Mouse (Mus musculus) midbrain, embryonic 11.5 days (tissue): ENCODE measurements around the gene Marveld3. TPM values are rescaled to one million over a fixed set of nuclear protein-coding genes. Genes with fewer than 3 reads are reported as not detected.

Source experiments
- ATAC-seq: fragments of 200-750 bp; cut with Nextera tagmentation; 2 replicates; pipeline ENCODE4 v1.8.0; 2017; ENCODE audit warnings: moderate TSS enrichment, moderate library complexity; ENCODE audit not compliant: low FRiP score
- DNase-seq: peaks from one replicate; pipeline ENCODE4 v3.0.0; 2015; ENCODE audit warnings: low spot score; ENCODE audit errors: missing footprints
- H3K27ac ChIP-seq: fragments of 300-500 bp; sonication (generic); 2 replicates; pipeline ENCODE4 v1.5.1; 2014; ENCODE audit warnings: low read depth, low read length
- H3K27me3 ChIP-seq: fragments of 300-500 bp; sonication (generic); 2 replicates; pipeline ENCODE4 v1.6.1; 2014; ENCODE audit warnings: mild to moderate bottlenecking, low read length, moderate library complexity, mixed read lengths; ENCODE audit not compliant: control insufficient read depth, insufficient read depth
- H3K36me3 ChIP-seq: fragments of 300-500 bp; sonication (generic); 2 replicates; pipeline ENCODE4 v1.6.1; 2014; ENCODE audit warnings: mild to moderate bottlenecking, low read length, moderate library complexity, mixed read lengths; ENCODE audit not compliant: control insufficient read depth, insufficient read depth
- H3K4me1 ChIP-seq: fragments of 300-500 bp; sonication (generic); 2 replicates; pipeline ENCODE4 v1.6.1; 2014; ENCODE audit warnings: low read length; ENCODE audit not compliant: control insufficient read depth, insufficient read depth
- H3K4me2 ChIP-seq: fragments of 300-500 bp; sonication (generic); 2 replicates; pipeline ENCODE4 v1.6.1; 2014; ENCODE audit warnings: mild to moderate bottlenecking, moderate library complexity
- H3K4me3 ChIP-seq: fragments of 300-500 bp; sonication (generic); 2 replicates; pipeline ENCODE4 v1.5.1; 2014; ENCODE audit warnings: low read depth, low read length
- H3K9ac ChIP-seq: fragments of 300-500 bp; sonication (generic); 2 replicates; pipeline ENCODE4 v1.6.1; 2014; ENCODE audit warnings: low read length
- H3K9me3 ChIP-seq: fragments of 300-500 bp; sonication (generic); 2 replicates; pipeline ENCODE4 v1.6.1; 2016; ENCODE audit warnings: low read length; ENCODE audit not compliant: control insufficient read depth
- WGBS: fragments of 180-500 bp; shearing (Covaris S2); extraction: QIAGEN DNeasy Blood & Tissue Kit; methylation state at CpG from one replicate; pipeline ENCODE4 v1.1.7; 2014; 5-methylcytosine and 5-hydroxymethylcytosine counted together
- polyA plus RNA-seq: library from polyadenylated mRNA; unstranded; fragments of >200 nt; fragmentation: Nextera tagmentation; extraction: Ambion mirVana; gene quantifications from 2 replicates; pipeline ENCODE4 v1.2.1, GENCODE M21; 2014

Marveld3 gene
- polyA plus RNA-seq, 1 experiment from 2014 or later, result 0.37 TPM

- Histone ChIP-seq H3K36me3 (no peaks in the 10 kb centered on the region), H3K9me3 (no peaks in the 10 kb centered on the region), H3K4me1 (peaks cover 15% of the 10 kb centered on the region), H3K27ac (no peak overlapping the region), H3K4me3 (no peak overlapping the region), H3K4me2 (peak overlapping the region; percentile 27), H3K9ac (peak overlapping the region; percentile 40; the same call in 1 of the 2 replicates), H3K27me3 (peaks cover 21% of the 10 kb centered on the region)
- peak; percentile 90 for DNase-seq
- WGBS, result 5% methylated on average over 16 of the region's 16 CpGs
- peak; percentile 42 for ATAC-seq
Observed at GRCm38 (mm10) chr8:109957167-109958028, 4.6 kb downstream of the Marveld3 start.

GRCm38 (mm10) chr8:109954486-109954948 lies 7.5 kb downstream of the Marveld3 start:
- Histone ChIP-seq H3K27me3 (no peaks in the 10 kb centered on the region; the same call in 1 of the 2 replicates), H3K36me3 (no peaks in the 10 kb centered on the region), H3K27ac (no peak overlapping the region), H3K4me1 (peaks cover 23% of the 10 kb centered on the region), H3K4me2 (no peak overlapping the region), H3K9me3 (no peaks in the 10 kb centered on the region), H3K4me3 (no peak overlapping the region), H3K9ac (no peak overlapping the region)
- peak; percentile 92 for DNase-seq
- ATAC-seq, result peak; percentile 71
- 32% methylated on average over 13 of the region's 13 CpGs for WGBS

GRCm38 (mm10) chr8:109952171-109952570 lies 9.8 kb downstream of the Marveld3 start:
- 76% methylated on average over 7 of the region's 7 CpGs for WGBS
- DNase-seq (peak; percentile 80), ATAC-seq (no peak)
- Histone ChIP-seq H3K36me3 (no peaks in the 10 kb centered on the region), H3K27ac (no peak overlapping the region), H3K4me2 (no peak overlapping the region), H3K4me1 (peaks cover 19% of the 10 kb centered on the region), H3K9ac (no peak overlapping the region), H3K4me3 (no peak overlapping the region), H3K27me3 (peaks cover 7% of the 10 kb centered on the region), H3K9me3 (no peaks in the 10 kb centered on the region)

- peaks cover 7% of the 10 kb centered on the region for H3K27me3 ChIP-seq
- ATAC-seq, result peak; percentile 9; the same call in 1 of the 2 replicates
- H3K36me3 ChIP-seq, result no peaks in the 10 kb centered on the region
- H3K4me2 ChIP-seq, result peak overlapping the region; percentile 50
- H3K4me3 ChIP-seq, result peak overlapping the region; percentile 25
- H3K9ac ChIP-seq, result peak overlapping the region; percentile 17
- DNase-seq, result no peak
- 4% methylated on average over 19 of the region's 19 CpGs for WGBS
- no peak overlapping the region for H3K27ac ChIP-seq
- no peaks in the 10 kb centered on the region for H3K9me3 ChIP-seq
- H3K4me1 ChIP-seq, result peaks cover 8% of the 10 kb centered on the region
Observed at GRCm38 (mm10) chr8:109948285-109948564, 13.8 kb downstream of the Marveld3 start.

DNA sequence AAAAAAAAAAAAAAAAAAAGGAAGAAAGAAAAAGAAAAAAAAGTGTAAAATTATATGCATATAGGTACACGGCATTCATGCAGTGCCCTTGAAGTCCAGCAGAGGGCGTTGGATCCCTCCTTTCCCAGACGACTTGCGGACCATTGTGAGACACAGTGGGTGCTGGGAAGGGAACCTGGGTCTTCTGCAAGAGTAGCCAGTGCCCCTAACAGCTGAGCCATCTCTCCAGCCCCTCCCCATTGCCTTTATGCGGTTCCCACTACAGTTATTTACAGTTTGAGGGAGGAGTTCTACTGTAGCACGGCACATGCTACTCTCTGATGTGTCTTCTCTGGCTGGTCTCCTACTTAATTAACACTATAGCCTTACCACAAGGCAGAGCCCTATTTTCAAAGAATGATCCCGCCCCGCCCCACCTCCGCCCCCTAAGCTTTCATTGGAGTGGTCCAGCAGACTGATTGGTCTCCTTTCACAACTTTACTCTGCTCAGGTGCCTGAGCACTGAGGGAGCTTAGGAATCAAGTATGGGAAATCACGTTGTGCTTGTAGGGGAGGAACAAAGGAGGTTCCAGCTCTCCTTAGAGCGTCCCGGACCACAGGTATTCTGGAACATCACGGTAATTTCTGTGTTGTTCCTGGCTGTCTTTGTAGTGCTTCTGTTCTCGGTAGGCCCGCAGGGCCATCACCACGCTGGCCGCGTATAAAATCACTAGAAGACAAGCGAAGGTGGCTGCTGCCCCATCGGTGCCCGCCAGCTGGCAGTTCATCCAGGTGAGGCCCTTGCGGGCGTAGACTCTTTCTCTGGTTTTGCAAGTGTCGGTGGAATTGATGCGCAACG lies 14.3 kb downstream of the Marveld3 start:
- H3K9me3 ChIP-seq, result no peaks in the 10 kb centered on the region
- peak; percentile 63 for ATAC-seq
- peaks cover 7% of the 10 kb centered on the region for H3K27me3 ChIP-seq
- H3K36me3 ChIP-seq, result no peaks in the 10 kb centered on the region
- WGBS, result 2% methylated on average over 26 of the region's 26 CpGs
- H3K4me1 ChIP-seq, result peaks cover 8% of the 10 kb centered on the region
- peak overlapping the region; percentile 25 for H3K4me3 ChIP-seq
- peak; percentile 87 for DNase-seq
- H3K27ac ChIP-seq, result no peak overlapping the region
- H3K4me2 ChIP-seq, result peak overlapping the region; percentile 50
- peak overlapping the region; percentile 17 for H3K9ac ChIP-seq

DNA sequence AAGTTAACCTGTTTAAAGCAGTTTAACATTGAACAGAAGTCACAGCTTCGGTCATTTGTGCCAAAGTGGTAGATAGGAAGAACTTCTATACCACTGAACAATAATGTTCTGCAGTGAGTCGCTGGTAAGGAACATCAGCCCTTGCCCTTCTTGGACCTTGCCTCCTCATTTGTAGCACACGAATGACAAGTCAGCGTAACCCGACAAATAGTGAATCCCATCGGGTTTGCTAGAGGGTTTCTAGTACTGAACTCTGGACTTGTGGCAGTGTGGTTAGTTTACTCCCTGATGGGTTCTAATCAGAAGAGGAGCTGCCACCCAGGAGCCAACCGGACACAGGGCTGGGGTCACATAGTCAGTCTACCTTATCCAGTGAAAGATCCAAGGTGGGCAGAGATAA lies 15.7 kb downstream of the Marveld3 start:
- Histone ChIP-seq H3K4me2 (no peak overlapping the region), H3K36me3 (no peaks in the 10 kb centered on the region), H3K4me1 (peaks cover 2% of the 10 kb centered on the region), H3K9ac (no peak overlapping the region), H3K27ac (no peak overlapping the region), H3K27me3 (peaks cover 7% of the 10 kb centered on the region), H3K9me3 (no peaks in the 10 kb centered on the region), H3K4me3 (no peak overlapping the region)
- ATAC-seq (no peak), DNase-seq (no peak)
- WGBS, result 85% methylated on average over 7 of the region's 7 CpGs

DNA sequence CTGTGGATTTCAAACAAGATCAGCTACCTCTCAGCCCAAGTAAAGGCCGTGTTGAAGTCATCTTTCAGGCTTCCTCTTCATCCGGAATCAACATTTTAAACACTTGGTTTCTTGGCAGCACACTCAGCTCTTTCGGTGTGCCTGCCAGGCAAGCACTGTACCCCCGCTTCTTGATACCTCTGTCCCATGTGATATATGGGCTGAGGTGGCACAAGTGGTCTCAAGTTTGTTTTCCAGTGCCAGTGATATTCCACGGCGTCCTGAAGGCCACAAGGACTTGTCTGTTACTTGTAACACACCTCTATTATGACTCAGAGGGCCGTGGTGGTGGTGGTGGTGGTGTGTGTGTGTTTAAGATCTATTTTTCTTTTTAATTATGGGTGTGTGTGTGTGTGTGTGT lies 16.3 kb downstream of the Marveld3 start:
- 79% methylated on average over 7 of the region's 7 CpGs for WGBS
- Histone ChIP-seq H3K27me3 (peaks cover 7% of the 10 kb centered on the region), H3K36me3 (no peaks in the 10 kb centered on the region), H3K4me2 (no peak overlapping the region), H3K4me1 (no peaks in the 10 kb centered on the region; the same call in 1 of the 2 replicates), H3K27ac (no peak overlapping the region), H3K9me3 (no peaks in the 10 kb centered on the region), H3K4me3 (no peak overlapping the region), H3K9ac (no peak overlapping the region)
- DNase-seq, result no peak
- no peak for ATAC-seq

- no peak for ATAC-seq
- H3K27me3 ChIP-seq, result peaks cover 7% of the 10 kb centered on the region
- H3K27ac ChIP-seq, result no peak overlapping the region
- DNase-seq, result no peak
- no peaks in the 10 kb centered on the region; the same call in 1 of the 2 replicates for H3K4me1 ChIP-seq
- no peak overlapping the region for H3K9ac ChIP-seq
- H3K36me3 ChIP-seq, result peaks cover 4% of the 10 kb centered on the region
- WGBS, result 60% methylated on average over 9 of the region's 9 CpGs
- no peaks in the 10 kb centered on the region for H3K9me3 ChIP-seq
- no peak overlapping the region for H3K4me2 ChIP-seq
- no peak overlapping the region for H3K4me3 ChIP-seq
Observed at GRCm38 (mm10) chr8:109945153-109945632, 16.8 kb downstream of the Marveld3 start.
